Mouse (Mus musculus): ENCODE measurements around the gene Gns. TPM values are rescaled to one million over a fixed set of nuclear protein-coding genes. Genes with fewer than 3 reads are reported as not detected.

Gns gene
- polyA plus RNA-seq, 1 experiment: 72.1 TPM

GRCm38 (mm10) chr10:121435546-121436257 lies 70.8 kb downstream of the Gns start:
- Histone ChIP-seq H3K4me1 (replicated peaks; ENCODE audit: control insufficient read depth, insufficient read depth, low read length) (peaks cover 26% of the 10 kb centered on the region), H3K27me3 (ENCODE audit: control insufficient read depth, insufficient read depth, low read length) (no peaks in the 10 kb centered on the region), H3K27ac (ENCODE audit: control insufficient read depth, insufficient read depth, low read length) (no peak overlapping the region), H3K36me3 (ENCODE audit: control insufficient read depth, insufficient read depth, low read length) (no peaks in the 10 kb centered on the region), H3K4me3 (ENCODE audit: control insufficient read depth, insufficient read depth, low read length) (no peak overlapping the region)
- 87% methylated on average over 28 of the region's 28 CpGs for whole genome bisulfite sequencing
- no peak for DNase-seq
- TF ChIP-seq CTCF (IDR thresholded peaks at IDR 0.05; ENCODE audit: borderline replicate concordance, control insufficient read depth, extremely low read depth, insufficient read depth, low read length, poor library complexity) (no peak), POLR2A (IDR thresholded peaks at IDR 0.05; ENCODE audit: control insufficient read depth, extremely low read depth, insufficient read depth, low read length, poor library complexity) (no peak)

- no peak overlapping the region for H3K4me3 ChIP-seq (ENCODE audit: control insufficient read depth, insufficient read depth, low read length)
- 87% methylated on average over 8 of the region's 8 CpGs for WGBS
- no peaks in the 10 kb centered on the region for H3K27me3 ChIP-seq (ENCODE audit: control insufficient read depth, insufficient read depth, low read length)
- no peak for TF ChIP-seq POLR2A (IDR thresholded peaks at IDR 0.05; ENCODE audit: control insufficient read depth, extremely low read depth, insufficient read depth, low read length, poor library complexity)
- no peak for TF ChIP-seq CTCF (IDR thresholded peaks at IDR 0.05; ENCODE audit: borderline replicate concordance, control insufficient read depth, extremely low read depth, insufficient read depth, low read length, poor library complexity)
- no peak for DNase-seq
- peaks cover 21% of the 10 kb centered on the region for H3K4me1 ChIP-seq (replicated peaks; ENCODE audit: control insufficient read depth, insufficient read depth, low read length)
- no peak overlapping the region for H3K27ac ChIP-seq (ENCODE audit: control insufficient read depth, insufficient read depth, low read length)
- H3K36me3 ChIP-seq (ENCODE audit: control insufficient read depth, insufficient read depth, low read length): no peaks in the 10 kb centered on the region
Observed at GRCm38 (mm10) chr10:121436258-121436645, 71.4 kb downstream of the Gns start.

GRCm38 (mm10) chr10:121436693-121437092 lies 71.8 kb downstream of the Gns start:
- no peak for DNase-seq
- TF ChIP-seq POLR2A (IDR thresholded peaks at IDR 0.05; ENCODE audit: control insufficient read depth, extremely low read depth, insufficient read depth, low read length, poor library complexity) (no peak), CTCF (IDR thresholded peaks at IDR 0.05; ENCODE audit: borderline replicate concordance, control insufficient read depth, extremely low read depth, insufficient read depth, low read length, poor library complexity) (no peak)
- Histone ChIP-seq H3K4me1 (replicated peaks; ENCODE audit: control insufficient read depth, insufficient read depth, low read length) (peaks cover 21% of the 10 kb centered on the region), H3K27me3 (ENCODE audit: control insufficient read depth, insufficient read depth, low read length) (no peaks in the 10 kb centered on the region), H3K4me3 (ENCODE audit: control insufficient read depth, insufficient read depth, low read length) (no peak overlapping the region), H3K27ac (ENCODE audit: control insufficient read depth, insufficient read depth, low read length) (no peak overlapping the region), H3K36me3 (ENCODE audit: control insufficient read depth, insufficient read depth, low read length) (no peaks in the 10 kb centered on the region)
- 89% methylated on average over 4 of the region's 4 CpGs for WGBS

- H3K36me3 ChIP-seq (ENCODE audit: control insufficient read depth, insufficient read depth, low read length): no peaks in the 10 kb centered on the region
- no peak for DNase-seq
- H3K4me1 ChIP-seq (replicated peaks; ENCODE audit: control insufficient read depth, insufficient read depth, low read length): peaks cover 8% of the 10 kb centered on the region
- no peak overlapping the region for H3K4me3 ChIP-seq (ENCODE audit: control insufficient read depth, insufficient read depth, low read length)
- no peaks in the 10 kb centered on the region for H3K27me3 ChIP-seq (ENCODE audit: control insufficient read depth, insufficient read depth, low read length)
- TF ChIP-seq POLR2A (IDR thresholded peaks at IDR 0.05; ENCODE audit: control insufficient read depth, extremely low read depth, insufficient read depth, low read length, poor library complexity) (no peak), CTCF (IDR thresholded peaks at IDR 0.05; ENCODE audit: borderline replicate concordance, control insufficient read depth, extremely low read depth, insufficient read depth, low read length, poor library complexity) (no peak)
- WGBS: 92% methylated on average over 8 of the region's 8 CpGs
- H3K27ac ChIP-seq (ENCODE audit: control insufficient read depth, insufficient read depth, low read length): no peak overlapping the region
Observed at GRCm38 (mm10) chr10:121438109-121438508, 73.2 kb downstream of the Gns start.

GRCm38 (mm10) chr10:121439310-121439731 lies 74.4 kb downstream of the Gns start:
- no peak overlapping the region for H3K27ac ChIP-seq (ENCODE audit: control insufficient read depth, insufficient read depth, low read length)

GRCm38 (mm10) chr10:121443791-121444190 lies 78.9 kb downstream of the Gns start:
- Histone ChIP-seq H3K27ac (ENCODE audit: control insufficient read depth, insufficient read depth, low read length) (no peak overlapping the region), H3K4me3 (ENCODE audit: control insufficient read depth, insufficient read depth, low read length) (no peak overlapping the region), H3K27me3 (ENCODE audit: control insufficient read depth, insufficient read depth, low read length) (no peaks in the 10 kb centered on the region), H3K4me1 (replicated peaks; ENCODE audit: control insufficient read depth, insufficient read depth, low read length) (peaks cover 6% of the 10 kb centered on the region), H3K36me3 (ENCODE audit: control insufficient read depth, insufficient read depth, low read length) (no peaks in the 10 kb centered on the region)
- 96% methylated on average over 9 of the region's 9 CpGs for WGBS
- no peak for DNase-seq
- TF ChIP-seq CTCF (IDR thresholded peaks at IDR 0.05; ENCODE audit: borderline replicate concordance, control insufficient read depth, extremely low read depth, insufficient read depth, low read length, poor library complexity) (no peak), POLR2A (IDR thresholded peaks at IDR 0.05; ENCODE audit: control insufficient read depth, extremely low read depth, insufficient read depth, low read length, poor library complexity) (no peak)

More at GRCm38 (mm10) chr10:121439310-121439731, 74.4 kb downstream of the Gns start:
- 94% methylated on average over 12 of the region's 12 CpGs for WGBS
- Histone ChIP-seq H3K4me3 (ENCODE audit: control insufficient read depth, insufficient read depth, low read length) (no peak overlapping the region), H3K36me3 (ENCODE audit: control insufficient read depth, insufficient read depth, low read length) (no peaks in the 10 kb centered on the region), H3K4me1 (replicated peaks; ENCODE audit: control insufficient read depth, insufficient read depth, low read length) (peaks cover 6% of the 10 kb centered on the region), H3K27me3 (ENCODE audit: control insufficient read depth, insufficient read depth, low read length) (no peaks in the 10 kb centered on the region)
- TF ChIP-seq POLR2A (IDR thresholded peaks at IDR 0.05; ENCODE audit: control insufficient read depth, extremely low read depth, insufficient read depth, low read length, poor library complexity) (no peak), CTCF (IDR thresholded peaks at IDR 0.05; ENCODE audit: borderline replicate concordance, control insufficient read depth, extremely low read depth, insufficient read depth, low read length, poor library complexity) (no peak)
- DNase-seq: no peak
